Mouse (Mus musculus) stomach, embryonic 16.5 days (tissue): ENCODE measurements around the gene Slc9a8. TPM values are rescaled to one million over a fixed set of nuclear protein-coding genes. Genes with fewer than 3 reads are reported as not detected.
A peak's percentile ranks its signal among the peaks of the same experiment; 100 is the strongest.
"Not testable (repeated sequence)": the region's sequence is repeated elsewhere in the genome, so short reads cannot be mapped to it uniquely, and the experiment has no call there.

Experiments used
- ATAC-seq: fragments of 200-750 bp; cut with Nextera tagmentation; 2 replicates; pipeline ENCODE4 v1.8.0; 2017; ENCODE audit warnings: moderate number of reproducible peaks, moderate TSS enrichment; ENCODE audit not compliant: insufficient read depth, low FRiP score
- H3K27ac ChIP-seq: fragments of 300-500 bp; sonication (generic); 2 replicates; pipeline ENCODE4 v1.5.1; 2014; ENCODE audit warnings: low read length
- H3K27me3 ChIP-seq: fragments of 300-500 bp; sonication (generic); 2 replicates; pipeline ENCODE4 v1.6.1; 2014; ENCODE audit warnings: low read length, control low read depth, mixed read lengths; ENCODE audit not compliant: control insufficient read depth, insufficient read depth
- H3K36me3 ChIP-seq: fragments of 300-500 bp; sonication (generic); 2 replicates; pipeline ENCODE4 v1.6.1; 2014; ENCODE audit warnings: low read length; ENCODE audit not compliant: control insufficient read depth, insufficient read depth
- H3K4me1 ChIP-seq: fragments of 300-500 bp; sonication (generic); 2 replicates; pipeline ENCODE4 v1.6.1; 2014; ENCODE audit warnings: low read length, control low read depth, mixed read lengths; ENCODE audit not compliant: control insufficient read depth, insufficient read depth
- H3K4me2 ChIP-seq: fragments of 300-500 bp; sonication (generic); 2 replicates; pipeline ENCODE4 v1.6.1; 2014; ENCODE audit warnings: low read depth, low read length, mixed read lengths
- H3K4me3 ChIP-seq: fragments of 300-500 bp; sonication (generic); replicated peaks from 2 replicates; pipeline ENCODE4 v1.5.1; 2014; ENCODE audit warnings: mild to moderate bottlenecking, low read length
- H3K9ac ChIP-seq: fragments of 300-500 bp; sonication (generic); 2 replicates; pipeline ENCODE4 v1.6.1; 2014; ENCODE audit warnings: low read length
- H3K9me3 ChIP-seq: fragments of 300-500 bp; sonication (generic); replicated peaks from 2 replicates; pipeline ENCODE4 v1.6.1; 2016; ENCODE audit warnings: low read length, control low read depth; ENCODE audit not compliant: control insufficient read depth
- WGBS: fragments of 180-500 bp; shearing (Covaris S2); extraction: QIAGEN DNeasy Blood & Tissue Kit; methylation state at CpG from one replicate; pipeline ENCODE4 v1.1.7; 2014; 5-methylcytosine and 5-hydroxymethylcytosine counted together
- polyA plus RNA-seq: library from polyadenylated mRNA; unstranded; fragments of >200 nt; fragmentation: Nextera tagmentation; extraction: Ambion mirVana; gene quantifications from 2 replicates; pipeline ENCODE4 v1.2.1, GENCODE M21; 2015

Gene Slc9a8
- polyA plus RNA-seq, 1 experiment from 2014 or later, result 21.5 TPM

DNA sequence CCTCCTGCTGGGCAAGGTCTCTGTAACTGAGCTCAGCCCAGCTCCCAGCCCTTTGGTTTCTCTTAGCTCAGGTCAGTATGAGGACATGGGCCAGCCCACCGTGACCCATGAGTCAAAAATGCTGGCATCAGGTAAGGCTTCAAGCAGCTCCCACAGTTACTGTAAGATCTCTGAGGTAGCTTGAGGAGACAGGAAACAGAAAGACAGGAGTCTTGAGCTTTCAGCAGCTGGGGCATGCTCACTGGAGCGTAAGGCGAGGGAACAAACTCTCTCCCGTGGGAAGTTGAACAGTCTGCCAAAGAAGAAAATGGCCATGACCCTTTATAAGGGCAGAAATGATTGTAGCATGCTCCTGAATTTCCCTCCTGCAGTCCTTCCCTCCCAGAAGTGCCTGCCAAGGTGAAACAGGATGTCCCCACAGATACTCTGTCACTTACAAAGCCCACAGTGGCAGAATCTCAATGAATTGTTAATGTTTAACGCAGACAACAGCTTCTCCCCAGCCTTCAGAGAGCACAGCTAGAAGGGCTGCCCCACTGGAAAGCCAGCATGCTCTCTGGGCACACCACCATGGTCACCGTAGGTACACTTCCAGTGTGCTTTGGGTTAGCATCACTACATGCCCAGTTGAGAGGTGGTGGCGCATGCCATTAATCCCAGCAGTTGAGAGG is 40.8 kb upstream of the Slc9a8 start:
- WGBS, result 51% methylated on average over 7 of the region's 7 CpGs
- Histone ChIP-seq H3K4me1 (peaks cover 11% of the 10 kb centered on the region; the same call in 1 of the 2 replicates), H3K27me3 (no peaks in the 10 kb centered on the region), H3K9ac (no peak overlapping the region), H3K36me3 (no peaks in the 10 kb centered on the region), H3K27ac (peak overlapping the region; percentile 2), H3K4me2 (no peak overlapping the region), H3K9me3 (no peaks in the 10 kb centered on the region), H3K4me3 (no peak overlapping the region)
- no peak for ATAC-seq

- Histone ChIP-seq H3K4me3 (no peak overlapping the region), H3K4me2 (no peak overlapping the region), H3K36me3 (no peaks in the 10 kb centered on the region), H3K9me3 (no peaks in the 10 kb centered on the region), H3K27ac (no peak overlapping the region), H3K4me1 (peaks cover 11% of the 10 kb centered on the region; the same call in 1 of the 2 replicates), H3K27me3 (no peaks in the 10 kb centered on the region), H3K9ac (no peak overlapping the region)
- ATAC-seq, result no peak
- WGBS, result 76% methylated on average over 7 of the region's 7 CpGs
These were observed 39.9 kb upstream of the Slc9a8 start for GRCm38 (mm10) chr2:167381596-167381995.

GRCm38 (mm10) chr2:167382389-167382788 is 39.1 kb upstream of the Slc9a8 start:
- H3K27ac ChIP-seq, result no peak overlapping the region
- H3K36me3 ChIP-seq, result no peaks in the 10 kb centered on the region
- no peak overlapping the region for H3K4me2 ChIP-seq
- no peaks in the 10 kb centered on the region for H3K27me3 ChIP-seq
- H3K9me3 ChIP-seq, result no peaks in the 10 kb centered on the region
- ATAC-seq, result no peak
- peaks cover 11% of the 10 kb centered on the region; the same call in 1 of the 2 replicates for H3K4me1 ChIP-seq
- no peak overlapping the region for H3K4me3 ChIP-seq
- no peak overlapping the region for H3K9ac ChIP-seq
- WGBS, result 89% methylated on average over 7 of the region's 7 CpGs

GRCm38 (mm10) chr2:167383666-167384083 is 37.8 kb upstream of the Slc9a8 start:
- peak; percentile 64; the same call in 1 of the 2 replicates for ATAC-seq
- Histone ChIP-seq H3K9ac (no peak overlapping the region), H3K4me2 (no peak overlapping the region), H3K4me3 (no peak overlapping the region), H3K36me3 (no peaks in the 10 kb centered on the region), H3K27me3 (no peaks in the 10 kb centered on the region), H3K9me3 (no peaks in the 10 kb centered on the region), H3K4me1 (peaks cover 5% of the 10 kb centered on the region; the same call in 1 of the 2 replicates), H3K27ac (peak overlapping the region; percentile 49; the same call in 1 of the 2 replicates)
- WGBS, result 50% methylated on average over 13 of the region's 13 CpGs

GRCm38 (mm10) chr2:167386456-167386855 is 35.1 kb upstream of the Slc9a8 start:
- ATAC-seq, result no peak
- H3K4me3 ChIP-seq, result no peak overlapping the region
- H3K9ac ChIP-seq, result no peak overlapping the region
- no peak overlapping the region for H3K4me2 ChIP-seq
- WGBS, result 83% methylated on average over 4 of the region's 4 CpGs
- peaks cover 5% of the 10 kb centered on the region; the same call in 1 of the 2 replicates for H3K4me1 ChIP-seq
- no peaks in the 10 kb centered on the region for H3K9me3 ChIP-seq
- no peaks in the 10 kb centered on the region for H3K27me3 ChIP-seq
- H3K36me3 ChIP-seq, result no peaks in the 10 kb centered on the region
- no peak overlapping the region for H3K27ac ChIP-seq

GRCm38 (mm10) chr2:167386998-167387397 is 34.5 kb upstream of the Slc9a8 start:
- Histone ChIP-seq H3K27ac (no peak overlapping the region), H3K27me3 (no peaks in the 10 kb centered on the region), H3K36me3 (no peaks in the 10 kb centered on the region), H3K4me1 (peaks cover 5% of the 10 kb centered on the region; the same call in 1 of the 2 replicates), H3K4me2 (no peak overlapping the region), H3K4me3 (no peak overlapping the region), H3K9ac (no peak overlapping the region), H3K9me3 (no peaks in the 10 kb centered on the region)
- no peak for ATAC-seq
- WGBS, result 76% methylated on average over 6 of the region's 6 CpGs

- H3K4me3 ChIP-seq, result no peak overlapping the region
- no peaks in the 10 kb centered on the region for H3K9me3 ChIP-seq
- H3K4me1 ChIP-seq, result no peaks in the 10 kb centered on the region
- no peak for ATAC-seq
- 63% methylated on average over 7 of the region's 7 CpGs for WGBS
- no peak overlapping the region for H3K27ac ChIP-seq
- no peaks in the 10 kb centered on the region for H3K27me3 ChIP-seq
- H3K36me3 ChIP-seq, result no peaks in the 10 kb centered on the region
- H3K4me2 ChIP-seq, result no peak overlapping the region
- H3K9ac ChIP-seq, result no peak overlapping the region
These were observed 27.1 kb upstream of the Slc9a8 start for GRCm38 (mm10) chr2:167394426-167394825.

DNA sequence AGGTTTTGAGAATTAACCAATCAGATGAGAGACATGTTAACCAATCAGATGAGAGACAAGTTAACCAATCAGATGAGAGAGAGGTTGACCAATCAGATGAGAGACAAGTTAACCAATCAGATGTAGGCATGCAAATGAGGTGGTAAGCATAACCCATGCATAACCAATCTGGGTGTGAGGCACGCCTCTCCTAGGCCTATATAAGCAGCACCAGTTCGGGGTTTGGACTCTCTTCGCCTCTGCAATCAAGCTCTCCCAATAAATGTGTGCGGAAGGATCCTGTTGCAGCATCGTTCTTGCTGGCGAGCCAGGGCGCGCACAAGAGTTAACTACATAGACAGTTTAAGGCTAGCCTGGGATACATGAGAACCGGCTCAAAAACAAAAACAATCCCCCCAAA is 25.1 kb upstream of the Slc9a8 start:
- ATAC-seq, H3K27me3 ChIP-seq, H3K4me3 ChIP-seq, H3K4me2 ChIP-seq, H3K9me3 ChIP-seq, H3K27ac ChIP-seq, H3K9ac ChIP-seq, H3K36me3 ChIP-seq, H3K4me1 ChIP-seq: not testable (repeated sequence)
- WGBS, result 94% methylated on average over 9 of the region's 9 CpGs

- H3K27ac ChIP-seq, result no peak overlapping the region
- no peak overlapping the region for H3K4me2 ChIP-seq
- no peak overlapping the region for H3K9ac ChIP-seq
- H3K4me3 ChIP-seq, result no peak overlapping the region
- no peaks in the 10 kb centered on the region for H3K27me3 ChIP-seq
- 0 out of 2 replicates have a peak, but pooled peaks cover 2% of the 10 kb centered on the region for H3K4me1 ChIP-seq
- H3K9me3 ChIP-seq, result no peaks in the 10 kb centered on the region
- WGBS, result 42% methylated on average over 4 of the region's 4 CpGs
- no peaks in the 10 kb centered on the region for H3K36me3 ChIP-seq
- ATAC-seq, result no peak
These were observed 22.5 kb upstream of the Slc9a8 start for GRCm38 (mm10) chr2:167399012-167399411.
